Mouse (Mus musculus): ENCODE results near the gene Sarm1. TPM values are rescaled to one million over a fixed set of nuclear protein-coding genes. Genes with fewer than 3 reads are reported as not detected.

Sarm1 gene
- polyA plus RNA-seq, 1 experiment from 2014 or later = 43.5 TPM

GRCm38 (mm10) chr11:78467932-78468331 lies 29.6 kb downstream of the Sarm1 start:
- H3K27ac ChIP-seq (ENCODE audit: low read depth, low read length) = no peak overlapping the region
- no peak for ATAC-seq
- H3K4me3 ChIP-seq (ENCODE audit: low read length) = no peak overlapping the region
- peaks cover 16% of the 10 kb centered on the region for H3K4me1 ChIP-seq (ENCODE audit: control insufficient read depth, insufficient read depth, low read depth, low read length)
- WGBS = 76% methylated on average over 3 of the region's 3 CpGs
- no peaks in the 10 kb centered on the region; the same call in 1 of the 2 replicates for H3K36me3 ChIP-seq (ENCODE audit: control insufficient read depth, insufficient read depth, low read length)
- no peaks in the 10 kb centered on the region for H3K27me3 ChIP-seq (replicated peaks; ENCODE audit: control insufficient read depth, insufficient read depth, low read length)
- H3K9me3 ChIP-seq (ENCODE audit: control insufficient read depth, low read length) = no peaks in the 10 kb centered on the region
- no peak overlapping the region for H3K4me2 ChIP-seq (ENCODE audit: low read length)
- no peak overlapping the region for H3K9ac ChIP-seq (ENCODE audit: low read depth, low read length)

- H3K9ac ChIP-seq (ENCODE audit: low read depth, low read length) = no peak overlapping the region
- H3K4me3 ChIP-seq (ENCODE audit: low read length) = no peak overlapping the region
- ATAC-seq = no peak
- H3K9me3 ChIP-seq (ENCODE audit: control insufficient read depth, low read length) = no peaks in the 10 kb centered on the region
- no peak overlapping the region for H3K4me2 ChIP-seq (ENCODE audit: low read length)
- no peaks in the 10 kb centered on the region for H3K27me3 ChIP-seq (replicated peaks; ENCODE audit: control insufficient read depth, insufficient read depth, low read length)
- H3K36me3 ChIP-seq (ENCODE audit: control insufficient read depth, insufficient read depth, low read length) = no peaks in the 10 kb centered on the region; the same call in 1 of the 2 replicates
- WGBS = 83% methylated on average over 7 of the region's 7 CpGs
- no peak overlapping the region for H3K27ac ChIP-seq (ENCODE audit: low read depth, low read length)
- peaks cover 16% of the 10 kb centered on the region for H3K4me1 ChIP-seq (ENCODE audit: control insufficient read depth, insufficient read depth, low read depth, low read length)
Observed at GRCm38 (mm10) chr11:78467515-78467914, 30.0 kb downstream of the Sarm1 start.

GRCm38 (mm10) chr11:78466242-78466912 lies 31.2 kb downstream of the Sarm1 start:
- H3K27ac ChIP-seq (ENCODE audit: low read depth, low read length) = peak overlapping the region; percentile 89
- peaks cover 16% of the 10 kb centered on the region for H3K4me1 ChIP-seq (ENCODE audit: control insufficient read depth, insufficient read depth, low read depth, low read length)
- H3K9ac ChIP-seq (ENCODE audit: low read depth, low read length) = peak overlapping the region; percentile 87
- no peaks in the 10 kb centered on the region for H3K27me3 ChIP-seq (replicated peaks; ENCODE audit: control insufficient read depth, insufficient read depth, low read length)
- peak overlapping the region; percentile 86 for H3K4me2 ChIP-seq (ENCODE audit: low read length)
- peak overlapping the region; percentile 74 for H3K4me3 ChIP-seq (ENCODE audit: low read length)
- no peaks in the 10 kb centered on the region for H3K36me3 ChIP-seq (ENCODE audit: control insufficient read depth, insufficient read depth, low read length)
- WGBS = 49% methylated on average over 23 of the region's 23 CpGs
- no peaks in the 10 kb centered on the region for H3K9me3 ChIP-seq (ENCODE audit: control insufficient read depth, low read length)
- peak; percentile 34; the same call in 1 of the 2 replicates for ATAC-seq

- H3K27me3 ChIP-seq (replicated peaks; ENCODE audit: control insufficient read depth, insufficient read depth, low read length) = no peaks in the 10 kb centered on the region
- no peaks in the 10 kb centered on the region for H3K9me3 ChIP-seq (ENCODE audit: control insufficient read depth, low read length)
- peak within 1 kb of the TSS; percentile 74 for H3K4me3 ChIP-seq (ENCODE audit: low read length)
- H3K36me3 ChIP-seq (ENCODE audit: control insufficient read depth, insufficient read depth, low read length) = no peaks in the 10 kb centered on the region
- H3K4me1 ChIP-seq (ENCODE audit: control insufficient read depth, insufficient read depth, low read depth, low read length) = peaks cover 16% of the 10 kb centered on the region
- peak within 1 kb of the TSS; percentile 89 for H3K27ac ChIP-seq (ENCODE audit: low read depth, low read length)
- peak within 1 kb of the TSS; percentile 87 for H3K9ac ChIP-seq (ENCODE audit: low read depth, low read length)
- under 1% methylated on average over 41 of the region's 41 CpGs for WGBS
- peak within 1 kb of the TSS; percentile 86 for H3K4me2 ChIP-seq (ENCODE audit: low read length)
- peak; percentile 91 for ATAC-seq
Observed at GRCm38 (mm10) chr11:78465568-78466180, 31.9 kb downstream of the Sarm1 start, which contains the start of gene Slc46a1. Slc46a1 (plus strand) TSS chr11:78465697.

- H3K9ac ChIP-seq (ENCODE audit: low read depth, low read length) = peak overlapping the region; percentile 87
- 19% methylated on average over 9 of the region's 9 CpGs for WGBS
- H3K4me3 ChIP-seq (ENCODE audit: low read length) = peak overlapping the region; percentile 74
- no peaks in the 10 kb centered on the region for H3K27me3 ChIP-seq (replicated peaks; ENCODE audit: control insufficient read depth, insufficient read depth, low read length)
- peak overlapping the region; percentile 86 for H3K4me2 ChIP-seq (ENCODE audit: low read length)
- H3K9me3 ChIP-seq (ENCODE audit: control insufficient read depth, low read length) = no peaks in the 10 kb centered on the region
- no peaks in the 10 kb centered on the region for H3K36me3 ChIP-seq (ENCODE audit: control insufficient read depth, insufficient read depth, low read length)
- no peak for ATAC-seq
- no peak overlapping the region; the same call in 1 of the 2 replicates for H3K27ac ChIP-seq (ENCODE audit: low read depth, low read length)
- peaks cover 16% of the 10 kb centered on the region for H3K4me1 ChIP-seq (ENCODE audit: control insufficient read depth, insufficient read depth, low read depth, low read length)
Observed at GRCm38 (mm10) chr11:78465116-78465515, 32.4 kb downstream of the Sarm1 start.

GRCm38 (mm10) chr11:78463286-78464036 lies 34.1 kb downstream of the Sarm1 start:
- Histone ChIP-seq H3K27ac (ENCODE audit: low read depth, low read length) (no peak overlapping the region), H3K4me3 (ENCODE audit: low read length) (no peak overlapping the region), H3K27me3 (replicated peaks; ENCODE audit: control insufficient read depth, insufficient read depth, low read length) (no peaks in the 10 kb centered on the region), H3K36me3 (ENCODE audit: control insufficient read depth, insufficient read depth, low read length) (no peaks in the 10 kb centered on the region), H3K9me3 (ENCODE audit: control insufficient read depth, low read length) (no peaks in the 10 kb centered on the region), H3K4me1 (ENCODE audit: control insufficient read depth, insufficient read depth, low read depth, low read length) (peaks cover 16% of the 10 kb centered on the region), H3K4me2 (ENCODE audit: low read length) (no peak overlapping the region), H3K9ac (ENCODE audit: low read depth, low read length) (no peak overlapping the region)
- 75% methylated on average over 13 of the region's 13 CpGs for WGBS
- no peak for ATAC-seq

GRCm38 (mm10) chr11:78462669-78463068 lies 34.9 kb downstream of the Sarm1 start:
- Histone ChIP-seq H3K9ac (ENCODE audit: low read depth, low read length) (no peak overlapping the region), H3K9me3 (ENCODE audit: control insufficient read depth, low read length) (no peaks in the 10 kb centered on the region), H3K27me3 (replicated peaks; ENCODE audit: control insufficient read depth, insufficient read depth, low read length) (no peaks in the 10 kb centered on the region), H3K4me1 (ENCODE audit: control insufficient read depth, insufficient read depth, low read depth, low read length) (peaks cover 16% of the 10 kb centered on the region), H3K4me3 (ENCODE audit: low read length) (no peak overlapping the region), H3K36me3 (ENCODE audit: control insufficient read depth, insufficient read depth, low read length) (no peaks in the 10 kb centered on the region), H3K4me2 (ENCODE audit: low read length) (no peak overlapping the region), H3K27ac (ENCODE audit: low read depth, low read length) (no peak overlapping the region)
- no peak for ATAC-seq
- 86% methylated on average over 5 of the region's 5 CpGs for WGBS

GRCm38 (mm10) chr11:78461894-78462293 lies 35.7 kb downstream of the Sarm1 start:
- H3K4me3 ChIP-seq (ENCODE audit: low read length) = no peak overlapping the region
- H3K4me2 ChIP-seq (ENCODE audit: low read length) = no peak overlapping the region
- WGBS = 67% methylated on average over 1 of the region's 1 CpGs
- no peak overlapping the region for H3K27ac ChIP-seq (ENCODE audit: low read depth, low read length)
- peaks cover 16% of the 10 kb centered on the region for H3K4me1 ChIP-seq (ENCODE audit: control insufficient read depth, insufficient read depth, low read depth, low read length)
- no peaks in the 10 kb centered on the region for H3K36me3 ChIP-seq (ENCODE audit: control insufficient read depth, insufficient read depth, low read length)
- no peak overlapping the region for H3K9ac ChIP-seq (ENCODE audit: low read depth, low read length)
- no peaks in the 10 kb centered on the region for H3K9me3 ChIP-seq (ENCODE audit: control insufficient read depth, low read length)
- ATAC-seq = no peak
- no peaks in the 10 kb centered on the region for H3K27me3 ChIP-seq (replicated peaks; ENCODE audit: control insufficient read depth, insufficient read depth, low read length)

GRCm38 (mm10) chr11:78458740-78459139 lies 38.8 kb downstream of the Sarm1 start:
- WGBS = 87% methylated on average over 17 of the region's 17 CpGs
- no peak overlapping the region for H3K4me3 ChIP-seq (ENCODE audit: low read length)
- no peak for ATAC-seq
- no peaks in the 10 kb centered on the region for H3K36me3 ChIP-seq (ENCODE audit: control insufficient read depth, insufficient read depth, low read length)
- H3K9me3 ChIP-seq (ENCODE audit: control insufficient read depth, low read length) = no peaks in the 10 kb centered on the region
- H3K9ac ChIP-seq (ENCODE audit: low read depth, low read length) = no peak overlapping the region
- H3K4me1 ChIP-seq (ENCODE audit: control insufficient read depth, insufficient read depth, low read depth, low read length) = no peaks in the 10 kb centered on the region
- no peak overlapping the region for H3K27ac ChIP-seq (ENCODE audit: low read depth, low read length)
- no peak overlapping the region for H3K4me2 ChIP-seq (ENCODE audit: low read length)
- no peaks in the 10 kb centered on the region for H3K27me3 ChIP-seq (replicated peaks; ENCODE audit: control insufficient read depth, insufficient read depth, low read length)

Measured in hindbrain, embryonic 16.5 days (tissue).